Mouse (Mus musculus) hindlimb bud, embryonic 11.5 days (tissue): ENCODE results near the gene Acot11.
"Not testable (repeated sequence)": the region's sequence is repeated elsewhere in the genome, so short reads cannot be mapped to it uniquely, and the experiment has no call there.

Experiments used
- DNase-seq: peaks from one replicate; pipeline ENCODE4 v3.0.0-alpha.2; 2012; ENCODE audit warnings: low read depth, low spot score; ENCODE audit errors: extremely low spot score

Gene Acot11

GRCm38 (mm10) chr4:106811162-106811561 lies 6.4 kb upstream of the Acot11 start:
- no peak for DNase-seq

DNA sequence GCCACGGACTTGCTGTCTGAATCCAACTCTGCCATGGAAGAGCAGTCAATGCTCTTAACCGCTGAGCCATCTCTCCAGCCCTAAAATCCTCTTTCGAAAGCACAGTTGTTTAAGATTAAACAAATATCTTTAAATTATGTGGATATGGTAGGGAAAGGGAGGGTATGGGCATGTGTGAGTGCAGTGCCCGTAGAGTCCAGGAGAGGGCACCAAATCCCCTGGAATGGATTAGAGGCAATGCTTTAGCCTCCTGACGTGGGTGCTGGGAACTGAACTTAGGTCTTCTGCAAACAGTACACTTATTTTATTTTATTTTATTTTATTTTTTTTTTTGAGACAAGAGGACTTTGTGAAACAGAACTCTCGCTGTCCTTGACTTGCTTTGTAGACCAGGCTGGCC lies 5.2 kb upstream of the Acot11 start:
- DNase-seq = no peak

DNA sequence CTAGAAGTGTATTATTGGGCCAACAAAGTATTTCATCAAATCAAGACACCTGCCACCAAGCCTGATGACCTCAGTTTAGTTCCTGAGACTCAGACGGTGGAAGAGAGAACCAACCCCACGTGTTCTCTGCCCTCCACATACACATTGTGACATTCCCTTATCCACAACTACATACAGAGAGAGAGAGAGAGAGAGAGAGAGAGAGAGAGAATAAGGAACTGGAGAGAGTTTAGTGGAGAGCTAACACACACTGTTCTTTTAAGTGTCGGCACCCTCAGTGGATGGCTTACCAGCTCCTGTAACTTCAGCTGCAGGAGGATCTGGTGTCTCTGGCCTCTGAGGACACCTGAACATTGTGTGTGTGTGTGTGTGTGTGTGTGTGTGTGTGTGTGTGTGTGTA lies 2.5 kb upstream of the Acot11 start:
- DNase-seq = no peak

DNA sequence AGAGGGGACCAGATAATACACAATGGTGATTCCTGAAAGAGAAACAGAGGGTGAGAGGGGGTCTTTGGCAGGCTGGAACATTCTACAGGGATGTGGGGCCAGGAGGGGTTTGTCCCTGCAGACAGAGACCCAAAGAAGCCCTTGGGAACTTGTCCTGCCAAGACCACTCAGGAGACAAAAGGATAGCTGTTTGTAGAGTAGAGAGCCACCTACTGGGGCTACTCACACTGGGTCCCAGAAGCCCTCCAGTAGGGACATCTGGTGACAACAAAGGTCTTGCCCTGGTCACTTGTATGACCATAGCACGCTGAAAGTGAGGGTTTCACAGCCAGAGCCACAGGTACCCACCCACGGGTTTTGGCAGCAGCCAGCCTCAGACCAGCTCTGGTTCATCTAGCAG lies 1.1 kb upstream of the Acot11 start:
- no peak for DNase-seq

DNA sequence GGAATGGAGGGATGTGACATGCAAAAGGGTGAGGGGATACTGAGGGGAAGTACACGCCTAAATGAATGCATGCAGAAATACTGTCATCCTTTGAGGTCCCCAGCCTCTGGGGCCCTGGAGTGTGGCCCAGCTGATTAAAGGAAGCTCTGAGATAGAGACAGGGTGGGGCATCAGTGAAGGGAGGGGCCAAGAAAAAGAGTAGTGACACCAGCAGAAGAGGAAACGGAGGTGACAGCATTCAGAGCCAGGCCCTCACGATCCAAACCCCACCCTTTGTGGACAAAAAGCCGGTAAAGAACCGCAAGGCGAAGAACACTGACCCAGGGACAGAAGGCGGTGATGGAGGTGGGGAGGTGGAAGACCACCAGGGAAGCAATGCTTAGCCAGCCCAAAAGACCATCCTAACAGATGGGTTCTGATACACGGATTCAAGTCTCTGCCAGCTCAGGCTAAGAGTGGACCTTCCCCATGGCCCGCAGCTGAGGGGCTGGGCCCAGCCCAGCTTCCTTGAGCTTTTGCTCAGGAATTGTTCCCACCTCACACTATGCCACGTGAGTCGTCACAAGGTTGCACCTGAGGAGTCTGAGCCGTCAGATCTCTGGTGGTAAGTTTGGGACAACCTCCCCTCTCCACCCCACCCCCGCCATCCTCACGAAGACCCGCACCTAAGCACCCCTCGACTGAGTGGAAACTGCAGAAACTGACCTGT lies 443 bp downstream of the Acot11 start:
- DNase-seq = no peak

DNA sequence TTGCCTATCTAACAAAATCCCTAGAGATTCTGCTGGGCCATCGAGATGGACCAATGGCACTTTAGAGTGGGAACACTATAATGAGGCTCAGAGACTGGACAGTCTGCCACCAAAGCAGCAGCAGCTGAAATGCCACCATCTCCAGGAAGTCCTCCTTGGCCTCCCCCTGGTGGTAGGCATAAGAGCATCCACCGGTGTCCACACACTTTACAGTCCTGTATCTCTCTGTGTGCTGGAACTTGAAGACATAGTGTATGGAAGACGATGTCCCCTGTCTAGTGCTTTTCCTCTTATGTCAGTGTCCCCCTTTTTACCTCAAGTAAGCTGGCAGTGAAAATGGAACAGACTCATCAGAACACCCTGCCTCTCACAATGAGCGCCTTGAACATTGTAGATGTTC lies 1.0 kb downstream of the Acot11 start:
- DNase-seq = no peak

GRCm38 (mm10) chr4:106799772-106800336 lies 4.9 kb downstream of the Acot11 start:
- DNase-seq = no peak

GRCm38 (mm10) chr4:106798908-106799546 lies 5.8 kb downstream of the Acot11 start:
- no peak for DNase-seq

- no peak for DNase-seq
Observed at GRCm38 (mm10) chr4:106795289-106795688, 9.5 kb downstream of the Acot11 start.

DNA sequence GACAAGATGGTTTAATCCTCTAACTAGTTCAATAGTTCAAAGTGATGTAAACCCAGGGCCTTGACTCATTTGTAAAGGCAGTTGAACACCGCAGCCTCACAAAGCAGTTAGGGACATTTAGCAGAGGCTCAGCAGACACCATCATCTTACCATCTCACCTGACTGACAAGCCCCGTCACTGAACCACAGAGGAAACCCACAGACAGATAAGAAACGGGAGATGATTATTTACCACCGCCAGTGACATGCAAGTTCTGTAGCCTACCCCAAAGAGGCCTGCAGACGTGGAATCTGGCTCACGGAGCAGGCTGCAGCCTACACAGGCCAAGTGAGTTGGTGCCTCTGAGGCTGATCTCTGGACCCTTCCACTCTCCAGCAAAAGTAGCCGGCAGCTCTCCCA lies 10.6 kb downstream of the Acot11 start:
- DNase-seq = no peak

- DNase-seq = not testable (repeated sequence)
Observed at GRCm38 (mm10) chr4:106793826-106794225, 11.0 kb downstream of the Acot11 start.

GRCm38 (mm10) chr4:106792276-106792675 lies 12.5 kb downstream of the Acot11 start:
- DNase-seq = no peak

- no peak for DNase-seq
Observed at GRCm38 (mm10) chr4:106790938-106791337, 13.9 kb downstream of the Acot11 start.

GRCm38 (mm10) chr4:106790218-106790617 lies 14.6 kb downstream of the Acot11 start:
- DNase-seq = not testable (repeated sequence)

- no peak for DNase-seq
Observed at GRCm38 (mm10) chr4:106789705-106790104, 15.1 kb downstream of the Acot11 start.

DNA sequence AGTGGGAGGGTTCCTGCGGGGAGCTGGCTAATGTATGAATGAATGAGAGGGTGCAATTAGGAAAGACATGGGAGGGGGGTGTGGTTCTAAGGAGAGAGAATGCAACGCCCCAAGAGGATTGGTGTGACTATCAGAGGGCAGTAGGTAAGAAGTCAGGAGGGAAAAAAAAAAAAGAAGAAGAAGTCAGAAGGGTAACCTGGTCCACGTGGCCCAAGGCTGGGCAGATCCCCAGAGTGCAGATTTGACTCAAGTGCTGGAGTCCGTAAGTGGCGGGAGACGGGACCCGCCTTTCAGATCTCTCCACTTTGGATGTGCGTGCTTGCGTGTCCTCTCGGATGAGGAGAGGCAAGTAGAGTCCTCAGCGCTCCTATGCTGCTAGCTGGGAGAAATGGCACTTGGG lies 16.2 kb downstream of the Acot11 start:
- DNase-seq = no peak

DNA sequence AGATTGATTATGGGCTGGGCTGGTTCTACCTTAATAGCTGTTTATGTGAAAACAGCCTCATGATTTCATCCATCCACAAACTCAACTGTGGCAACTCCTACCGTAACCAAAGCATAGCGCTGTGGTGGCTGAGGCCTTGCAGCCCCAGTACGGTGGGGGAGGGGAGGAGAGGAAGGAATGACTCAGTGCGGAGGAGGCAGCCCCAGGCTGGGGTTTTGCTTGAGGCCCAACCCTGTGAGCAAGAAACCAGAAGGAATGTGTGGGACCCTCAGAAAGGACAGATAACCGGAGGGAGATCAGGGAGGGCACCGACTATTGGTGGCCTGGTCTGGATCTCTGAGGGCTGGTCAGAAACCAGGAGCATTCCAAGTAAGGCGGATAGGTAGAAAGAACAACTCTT lies 17.0 kb downstream of the Acot11 start:
- DNase-seq = no peak

DNA sequence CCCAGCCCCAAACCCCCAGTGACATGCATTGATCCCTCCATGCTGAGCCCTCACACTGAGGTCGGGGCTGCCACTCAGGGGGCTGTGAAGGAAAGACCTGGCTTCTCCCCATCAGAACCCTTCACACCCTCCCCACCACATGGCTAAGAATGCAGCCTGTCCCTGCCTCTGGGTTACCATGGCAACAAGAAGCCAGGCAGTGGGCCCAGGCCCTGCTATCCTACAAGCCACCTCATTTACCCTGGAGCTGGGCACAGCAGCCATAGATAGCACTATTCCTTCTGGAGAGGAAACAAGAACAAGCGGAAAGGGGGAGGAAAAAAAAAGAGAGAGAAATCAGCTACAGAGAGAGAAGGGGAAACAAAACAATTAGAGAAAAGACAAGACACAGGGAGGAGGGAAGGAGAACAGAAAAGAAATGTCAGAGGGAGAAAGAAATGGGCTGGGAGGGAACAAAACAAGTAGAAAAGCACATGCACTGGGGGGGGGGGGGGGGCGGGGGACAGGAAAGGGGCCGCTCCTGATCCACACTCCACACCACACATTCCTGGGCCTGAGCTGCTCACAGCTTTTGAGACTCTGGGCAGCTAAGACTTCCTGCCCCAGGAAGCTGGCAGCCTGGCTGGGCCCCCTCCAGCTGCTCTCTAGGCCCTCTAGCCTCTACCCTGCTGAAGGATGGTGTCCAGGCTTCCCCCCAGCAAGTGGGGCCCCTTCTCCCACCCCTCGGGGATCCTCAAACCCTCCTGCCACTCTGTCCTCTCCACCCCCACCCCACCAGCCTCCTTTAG lies 18.9 kb downstream of the Acot11 start:
- peak; percentile 37 for DNase-seq

- no peak for DNase-seq
Observed at GRCm38 (mm10) chr4:106785345-106785744, 19.5 kb downstream of the Acot11 start.

DNA sequence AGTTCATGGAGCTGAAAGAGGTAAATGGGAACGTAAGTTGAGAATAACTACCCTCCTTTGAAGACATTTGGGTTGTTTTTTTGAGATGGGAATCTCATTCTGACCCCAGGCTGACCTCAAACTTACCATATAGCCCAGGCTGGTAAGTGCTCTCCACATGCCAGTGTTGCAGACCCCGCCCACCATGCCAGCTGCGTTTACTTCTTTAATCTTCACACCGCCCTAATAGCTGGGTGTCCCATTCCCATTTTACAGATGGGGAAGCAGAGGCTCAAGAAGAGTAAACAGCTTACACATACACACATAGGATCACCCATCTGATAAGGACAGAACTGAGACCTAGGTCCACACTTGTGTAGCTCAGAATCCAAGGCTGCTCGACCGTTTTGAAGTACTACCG lies 20.0 kb downstream of the Acot11 start:
- DNase-seq = no peak

DNA sequence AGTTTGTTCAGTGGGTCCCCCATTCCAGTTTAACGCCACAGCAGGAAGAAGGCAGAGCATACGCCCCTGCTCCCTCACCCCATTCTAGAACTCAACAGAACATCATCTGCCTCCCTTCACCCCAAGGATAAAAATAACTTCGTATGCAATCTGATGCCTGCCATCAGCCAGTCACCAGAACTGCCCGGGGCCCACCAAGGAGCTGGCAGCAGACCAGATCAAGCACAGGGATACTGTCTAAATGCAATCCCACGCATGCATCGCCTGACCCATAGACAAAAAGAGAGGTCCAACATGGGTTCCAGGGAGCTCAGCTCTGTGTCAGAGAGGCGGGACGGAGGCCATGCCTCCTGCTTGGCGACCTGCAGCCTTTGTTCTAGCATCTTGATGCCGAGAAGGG lies 21.7 kb downstream of the Acot11 start:
- DNase-seq = no peak

GRCm38 (mm10) chr4:106780045-106780444 lies 24.8 kb downstream of the Acot11 start:
- no peak for DNase-seq
